In genomic region chr8:13785764-13786299, GRCm38 (mm10) we compare ENCODE assay signal across 1 mouse cellular context.
TF ChIP-seq lines count a peak whose summit lies in the region.

No protein-coding gene starts in this region.

TF ChIP-seq in CH12.LX, 34 proteins besides CTCF, POLR2A, EP300 and RAD21:
- no peak for TF ChIP-seq ZC3H11A (IDR thresholded peaks at IDR 0.05; ENCODE audit: low read depth, low read length)
- TF ChIP-seq CHD2 (IDR thresholded peaks at IDR 0.05; ENCODE audit: low read length) = peak; percentile 96
- no peak for TF ChIP-seq GABPA (IDR thresholded peaks at IDR 0.05; ENCODE audit: insufficient replicate concordance, low read depth, low read length)
- TF ChIP-seq IRF4 (IDR thresholded peaks at IDR 0.05; ENCODE audit: low read depth, low read length) = 0 out of 2 replicates have a peak, but pooled peaks have one; percentile 13
- no peak for TF ChIP-seq USF1 (IDR thresholded peaks at IDR 0.05; ENCODE audit: low read depth, low read length)
- peak; percentile 54; the same call in 1 of the 2 replicates for TF ChIP-seq HCFC1 (IDR thresholded peaks at IDR 0.05; ENCODE audit: low read depth, low read length)
- peak; percentile 65 for TF ChIP-seq SMC3 (IDR thresholded peaks at IDR 0.05; ENCODE audit: low read depth, low read length)
